Mouse (Mus musculus) megakaryocyte-erythroid progenitor cell, adult 5-6 weeks (primary cell): Measurements from ENCODE around the gene Mavs. TPM values are rescaled to one million over a fixed set of nuclear protein-coding genes. Genes with fewer than 3 reads are reported as not detected.
"Not testable (repeated sequence)": the region's sequence is repeated elsewhere in the genome, so short reads cannot be mapped to it uniquely, and the experiment has no call there.

ENCODE experiments used
- ATAC-seq: replicated peaks from 2 replicates; pipeline ENCODE4 v1.8.0; 2016; ENCODE audit warnings: mild to moderate bottlenecking, inconsistent platforms; ENCODE audit not compliant: severe bottlenecking, poor library complexity, low FRiP score, low TSS enrichment
- total RNA-seq, 2 experiments: library from RNA; stranded (forward) in 1 of 2; stranded (reverse) in 1 of 2; fragments of 200-1000, 215-1000 nt in 1 of 2; fragments of >200 nt in 1 of 2; fragmentation: Nextera tagmentation in 1 of 2; gene quantifications; 2 replicates each; pipeline ENCODE4 v1.2.3; 2014 to 2017

Mavs gene
- total RNA-seq, 2 experiments from 2014 or later: 24.8 to 28.9 TPM

DNA sequence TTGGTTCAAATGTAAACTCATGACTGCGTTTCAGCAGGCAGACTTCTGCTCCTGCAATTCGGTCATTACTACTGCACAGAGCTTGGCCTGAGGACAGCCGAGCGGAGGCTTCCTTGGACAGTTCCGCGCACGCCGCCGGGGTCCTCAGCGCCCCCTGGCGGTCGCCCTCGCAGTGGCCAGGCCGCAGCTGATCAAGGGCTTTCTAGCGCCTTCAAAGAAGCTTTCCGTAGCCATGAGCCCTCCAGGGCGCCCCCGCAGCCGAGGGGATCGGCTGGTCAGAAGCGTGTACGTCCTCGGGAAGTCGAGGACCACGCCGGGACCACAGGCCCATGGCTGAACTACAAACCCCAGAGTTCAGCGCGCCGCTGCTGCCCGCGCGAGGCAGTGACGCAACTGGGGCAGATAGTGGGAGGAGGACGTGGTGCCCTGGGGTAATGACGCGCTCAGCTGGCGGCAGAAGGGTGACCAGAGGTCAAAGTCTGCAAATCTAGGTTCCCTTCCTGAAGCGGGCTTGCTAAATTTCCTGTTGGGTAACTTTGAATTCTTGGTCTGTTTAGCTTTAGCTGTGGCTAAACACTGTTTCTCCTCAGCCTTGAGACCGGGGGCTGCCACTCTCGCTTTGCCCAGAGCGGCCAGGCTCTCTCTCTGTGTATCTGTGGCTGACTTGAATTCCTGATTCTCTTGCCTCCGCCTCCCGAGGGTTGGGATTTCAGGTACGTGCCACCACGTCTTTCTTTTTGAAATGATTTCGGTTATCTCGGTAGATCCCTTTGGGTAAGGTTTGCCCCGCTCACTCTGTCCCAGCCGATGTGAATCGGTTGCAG is 23.7 kb upstream of the Mavs start:
- peak; percentile 63 for ATAC-seq

DNA sequence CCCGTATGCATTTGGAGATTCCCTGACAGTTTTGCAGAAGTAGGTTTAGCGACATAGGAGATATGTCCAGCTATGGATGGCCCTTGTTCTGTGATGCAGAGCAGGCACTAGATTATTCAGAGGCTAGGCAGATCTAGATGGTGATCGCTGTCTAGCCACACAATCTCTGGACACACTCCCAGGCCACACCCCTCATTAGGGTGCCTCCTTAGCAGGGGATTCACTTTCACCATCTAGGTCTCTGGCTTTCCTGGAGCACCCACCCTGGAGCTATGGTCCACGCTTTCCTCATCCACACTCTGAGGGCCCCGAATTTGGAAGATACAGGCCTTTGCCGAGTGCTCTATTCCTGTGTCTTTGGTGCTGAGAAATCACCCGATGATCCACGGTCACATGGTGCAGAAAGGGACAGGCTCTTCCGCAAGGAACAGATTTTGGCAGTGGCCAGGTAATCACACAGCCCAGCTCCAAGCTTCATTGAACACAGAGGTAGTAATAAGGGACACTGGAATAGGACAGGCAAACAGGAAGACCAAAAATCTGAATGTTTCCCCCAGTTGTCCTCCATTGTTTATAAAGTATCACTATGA is 22.7 kb upstream of the Mavs start:
- ATAC-seq: no peak

DNA sequence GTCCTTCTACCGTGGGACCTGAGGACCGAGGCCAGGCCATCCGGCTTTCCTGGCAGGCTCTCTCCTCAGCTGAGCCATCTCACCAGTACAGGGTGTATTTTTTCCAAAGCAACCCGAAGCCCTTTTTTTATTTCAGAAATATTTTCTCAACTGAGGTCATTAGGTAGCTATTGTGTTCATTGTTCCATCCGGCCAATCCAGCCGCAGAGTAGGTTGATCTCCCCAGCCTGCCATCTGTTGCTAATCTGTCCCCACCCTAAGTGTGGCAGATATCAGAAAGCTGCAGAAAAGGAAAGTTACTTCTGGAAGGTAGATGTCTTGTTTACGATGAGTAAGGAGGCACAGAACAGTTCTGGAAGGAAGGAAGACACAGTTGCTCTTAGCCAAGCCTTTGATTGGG is 20.1 kb upstream of the Mavs start:
- ATAC-seq: peak; percentile 60

DNA sequence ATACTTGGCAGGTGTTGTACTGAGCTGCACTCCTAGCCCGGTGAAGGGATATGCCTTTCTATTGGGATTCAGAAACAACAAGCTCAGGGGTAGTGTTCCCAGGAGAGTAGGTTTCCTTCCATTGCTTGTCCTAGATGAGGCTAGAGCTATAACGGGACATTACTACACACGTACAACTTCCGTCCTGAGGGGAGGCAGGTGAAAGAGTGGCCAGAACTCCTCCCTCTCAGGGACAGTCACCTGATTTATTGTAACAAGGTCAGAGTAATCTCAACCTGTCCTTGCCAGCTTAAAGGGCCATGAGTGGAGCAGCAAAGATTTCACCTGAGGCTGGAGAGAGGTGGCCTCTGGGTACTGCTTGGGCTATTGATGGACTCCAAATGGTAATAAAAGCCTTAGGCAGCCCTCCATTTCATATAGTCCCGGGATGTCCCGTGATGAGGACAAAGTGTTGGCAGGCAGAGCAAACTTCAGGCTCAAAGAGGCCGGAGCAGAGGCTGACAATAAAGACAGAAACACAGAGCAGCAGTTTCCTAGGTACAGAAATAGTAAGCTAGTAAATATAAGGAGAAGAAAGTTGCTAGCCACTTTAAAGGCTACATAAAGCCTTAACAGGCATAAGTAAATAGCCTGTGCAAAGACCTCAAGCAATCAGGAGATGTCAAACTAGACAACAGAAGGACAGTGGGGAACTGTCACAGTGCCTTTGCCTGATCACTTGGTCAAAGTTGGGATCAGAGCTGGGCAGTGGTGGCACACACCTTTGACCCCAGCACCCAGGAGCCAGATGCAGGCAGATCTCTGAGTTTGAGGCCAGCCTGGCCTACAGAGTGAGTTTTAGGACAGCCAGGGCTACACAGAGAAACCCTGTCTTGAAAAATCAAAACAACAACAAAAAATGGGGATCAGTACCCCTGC is 17.7 kb upstream of the Mavs start:
- ATAC-seq: no peak

DNA sequence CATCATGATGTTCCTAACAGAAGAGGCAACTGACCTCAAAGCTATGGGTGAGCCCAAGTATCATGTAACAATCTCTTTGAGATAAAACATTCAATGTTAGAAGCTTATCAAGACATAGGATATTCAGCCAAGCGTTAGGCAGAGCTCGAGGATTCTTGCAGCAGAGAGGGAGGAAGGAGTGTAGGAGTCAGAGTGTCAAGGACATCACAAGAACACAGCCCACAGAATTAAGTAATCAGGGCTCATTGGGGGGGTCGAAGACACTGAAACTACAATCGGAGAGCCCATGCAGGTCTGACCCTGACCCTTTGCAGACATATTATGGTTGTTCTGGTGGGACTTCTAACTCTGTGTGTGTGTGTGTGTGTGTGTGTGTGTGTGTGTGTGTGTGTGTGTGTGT is 13.8 kb upstream of the Mavs start:
- no peak for ATAC-seq

DNA sequence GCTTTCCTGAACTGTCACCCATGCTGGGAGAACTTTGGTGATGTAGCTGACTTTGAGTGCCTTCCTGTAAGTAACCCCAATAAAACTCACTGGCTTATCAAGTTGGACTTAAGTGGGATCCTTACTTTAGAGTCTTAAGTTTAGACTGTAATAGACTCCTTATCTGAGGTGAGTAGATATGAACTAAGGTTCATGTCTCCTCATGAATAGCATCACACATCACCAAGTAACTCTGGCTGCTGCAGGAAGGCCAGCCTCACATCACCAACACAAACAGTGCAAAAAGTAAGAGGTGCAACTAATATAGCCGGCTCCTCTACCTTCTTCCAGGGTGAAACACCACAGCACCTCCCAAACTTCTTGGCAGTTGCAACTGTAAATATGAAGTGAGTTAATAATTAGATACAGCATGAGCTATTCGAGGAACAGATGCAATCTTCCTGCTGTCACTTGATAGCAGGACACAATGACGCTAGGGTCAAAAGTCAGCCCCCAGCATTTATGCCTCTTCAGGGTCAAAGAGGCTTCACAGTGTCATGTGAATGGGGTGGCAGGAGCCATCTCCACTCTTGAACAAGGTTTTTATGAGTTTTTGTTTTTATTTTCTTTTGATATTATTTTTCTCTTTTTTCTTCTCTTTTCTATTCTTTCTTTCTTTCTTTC is 11.9 kb upstream of the Mavs start:
- ATAC-seq: no peak

DNA sequence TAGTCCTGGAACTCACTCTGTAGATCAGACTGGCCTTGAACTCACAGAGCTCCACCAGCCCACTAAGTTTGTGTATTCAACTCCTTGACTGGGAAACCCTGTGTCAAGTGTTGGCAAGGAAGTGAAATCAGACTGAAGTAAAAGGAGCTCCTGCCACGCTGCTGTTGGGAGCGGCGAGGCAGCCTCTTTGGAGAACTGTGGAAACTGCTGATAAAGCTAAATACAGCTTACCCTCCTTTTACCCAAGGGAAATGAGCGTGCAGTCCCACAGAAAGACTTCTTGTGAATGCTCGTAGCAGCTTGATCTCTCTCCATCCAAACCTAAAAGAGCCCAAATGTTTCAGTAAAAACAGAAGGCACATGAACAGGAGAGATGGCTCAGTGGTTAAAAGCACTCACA is 11.3 kb upstream of the Mavs start:
- ATAC-seq: peak; percentile 46

DNA sequence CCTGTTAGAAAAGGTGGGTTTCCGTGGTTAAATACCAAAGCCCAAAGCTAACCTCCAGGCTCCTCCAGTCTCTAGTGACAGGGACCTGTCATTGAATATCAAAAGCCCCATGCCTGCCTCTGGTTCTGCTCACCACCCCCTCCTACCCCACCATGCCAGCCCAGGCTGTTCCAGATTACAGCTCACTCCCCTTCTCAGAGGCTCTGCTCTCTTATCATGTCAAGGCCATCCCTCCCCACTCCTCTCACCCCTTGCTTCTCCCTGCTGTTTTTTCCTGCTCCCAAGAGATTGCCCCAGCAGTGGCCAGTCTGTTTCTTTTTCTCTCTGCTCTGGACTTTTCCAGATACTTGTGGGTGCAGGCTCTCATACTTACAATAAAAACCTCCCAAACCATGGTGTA is 10.3 kb upstream of the Mavs start:
- peak; percentile 98 for ATAC-seq

DNA sequence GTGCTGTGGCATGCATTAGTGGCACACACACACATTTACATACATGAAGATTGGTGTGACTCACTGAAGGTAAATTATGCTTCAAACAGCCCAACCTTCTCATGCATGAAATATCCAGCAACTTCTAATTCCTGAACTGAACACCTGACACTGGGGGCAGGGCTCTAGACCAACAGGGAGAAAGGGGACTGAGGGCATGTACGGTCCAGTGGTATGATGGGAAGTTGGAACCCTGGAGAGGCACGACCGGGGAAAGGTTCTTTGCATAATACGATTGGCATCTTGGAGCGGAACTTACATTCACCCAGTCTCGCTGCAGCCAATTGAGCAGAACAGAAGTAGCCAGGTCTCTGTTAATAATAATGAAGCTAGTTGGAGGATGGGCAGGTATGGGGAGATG is 8.7 kb upstream of the Mavs start:
- ATAC-seq: no peak

DNA sequence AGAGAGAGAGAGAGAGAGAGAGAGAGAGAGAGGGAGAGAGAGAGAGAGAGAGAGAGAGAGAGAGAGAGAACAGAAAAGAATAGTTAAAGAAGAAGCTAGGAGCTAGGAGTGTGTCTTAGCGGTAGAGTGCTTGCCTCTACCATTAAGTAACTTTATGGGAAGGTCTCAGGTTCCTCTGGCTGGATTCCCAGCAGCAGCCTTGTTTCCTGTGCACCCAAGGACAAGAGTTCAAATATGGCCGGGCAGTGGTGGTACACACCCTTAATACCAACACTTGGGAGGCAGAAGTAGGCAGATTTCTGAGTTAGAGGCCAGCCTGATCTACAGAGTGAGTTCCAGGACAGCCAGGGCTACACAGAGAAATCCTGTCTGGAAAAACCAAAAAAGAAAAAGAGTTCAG is 7.2 kb upstream of the Mavs start:
- not testable (repeated sequence) for ATAC-seq

DNA sequence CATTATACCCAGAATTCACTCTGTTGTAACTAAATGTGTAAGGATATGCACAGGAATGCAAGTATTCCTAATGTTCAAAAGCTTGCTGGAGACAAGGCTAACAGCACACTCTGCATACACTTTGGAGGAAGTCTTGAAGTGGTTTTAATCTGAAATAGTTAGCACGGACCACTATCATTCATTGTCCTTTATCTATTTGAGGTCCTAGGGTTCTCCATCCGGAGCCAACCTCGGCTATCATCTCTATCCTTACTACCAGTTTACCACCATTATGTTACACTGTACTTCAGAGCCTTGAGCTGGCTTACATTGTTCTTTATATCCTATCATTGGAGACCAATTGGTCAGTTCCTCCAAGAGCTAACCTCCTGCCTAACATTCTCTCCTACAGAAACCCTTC is 6.6 kb upstream of the Mavs start:
- no peak for ATAC-seq

DNA sequence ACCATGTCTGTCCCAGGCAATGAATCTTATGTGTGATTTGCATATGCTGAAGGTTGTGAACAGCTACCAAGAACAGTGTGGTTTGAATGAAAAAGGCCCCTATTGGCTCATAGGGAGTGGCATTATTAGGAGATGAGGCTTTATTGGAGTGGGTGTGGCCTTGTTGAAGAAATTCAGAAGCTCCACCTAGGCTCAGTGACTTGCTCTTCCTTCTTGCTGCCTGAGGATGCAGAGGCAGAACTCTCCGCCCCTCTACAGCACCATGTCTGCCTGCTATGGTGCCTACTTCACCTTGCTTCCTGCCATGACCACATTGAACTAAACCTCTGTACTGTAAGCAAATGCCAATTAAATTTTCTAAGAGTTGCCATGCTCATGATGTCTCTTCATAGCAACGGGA is 1.3 kb upstream of the Mavs start:
- ATAC-seq: peak; percentile 44

DNA sequence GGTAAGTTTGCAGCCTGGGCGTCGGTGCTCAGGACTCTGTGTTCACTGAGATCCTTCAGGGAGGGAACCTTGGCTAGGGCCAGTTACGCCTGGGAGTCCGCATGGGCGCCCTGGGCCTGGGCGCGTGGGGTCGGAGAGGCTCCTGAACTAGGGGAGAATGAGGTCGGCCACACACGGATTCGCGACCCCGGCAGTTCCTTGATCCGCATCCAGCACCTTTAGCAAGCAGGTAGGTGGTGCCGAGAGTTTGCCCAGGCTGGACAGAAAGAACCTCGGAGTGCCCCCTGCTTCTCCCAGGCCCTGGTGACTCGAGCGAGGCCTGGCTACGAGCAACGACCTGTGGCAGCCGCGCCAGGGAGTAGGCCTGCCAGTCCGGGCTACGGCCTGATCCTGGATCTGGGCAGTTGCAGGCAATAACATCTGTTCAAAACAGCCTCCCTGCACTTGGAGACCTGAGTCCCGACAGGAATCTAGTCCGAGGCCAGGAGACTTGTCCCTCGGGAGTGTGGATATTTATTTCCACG is 326 bp downstream of the Mavs start:
- ATAC-seq: peak; percentile 52

DNA sequence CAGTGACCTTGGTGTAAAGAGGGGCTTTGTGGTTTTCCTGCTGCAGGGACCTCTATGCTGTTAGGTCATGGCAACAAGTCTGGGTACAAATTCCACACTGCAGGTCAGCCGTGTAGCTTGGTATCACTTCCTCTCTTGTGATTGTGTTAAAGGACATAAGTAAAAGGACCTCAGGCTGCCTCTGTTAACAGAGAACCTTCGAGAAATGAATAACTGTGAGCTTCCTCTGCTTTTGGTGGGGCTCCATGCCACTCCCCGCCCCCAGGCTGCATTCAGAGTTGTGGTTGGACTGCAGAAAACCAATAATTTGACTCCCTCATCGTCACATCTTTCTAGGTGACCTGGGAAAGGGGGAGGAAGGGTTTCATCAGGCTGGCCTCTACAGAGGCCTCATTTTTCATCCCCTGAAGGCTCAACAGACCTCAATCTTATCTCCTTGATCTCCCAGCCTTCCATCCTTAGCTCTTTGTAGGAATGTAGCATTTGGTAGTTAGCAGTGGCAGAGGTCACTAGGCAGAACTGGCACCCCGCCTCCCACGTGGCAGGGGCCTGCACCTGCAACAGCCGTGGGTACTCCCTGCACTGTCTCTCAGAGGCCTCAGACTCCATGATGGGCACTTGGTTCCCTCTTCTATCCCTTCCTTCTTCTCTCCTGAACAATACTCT is 1.2 kb downstream of the Mavs start:
- peak; percentile 25 for ATAC-seq

DNA sequence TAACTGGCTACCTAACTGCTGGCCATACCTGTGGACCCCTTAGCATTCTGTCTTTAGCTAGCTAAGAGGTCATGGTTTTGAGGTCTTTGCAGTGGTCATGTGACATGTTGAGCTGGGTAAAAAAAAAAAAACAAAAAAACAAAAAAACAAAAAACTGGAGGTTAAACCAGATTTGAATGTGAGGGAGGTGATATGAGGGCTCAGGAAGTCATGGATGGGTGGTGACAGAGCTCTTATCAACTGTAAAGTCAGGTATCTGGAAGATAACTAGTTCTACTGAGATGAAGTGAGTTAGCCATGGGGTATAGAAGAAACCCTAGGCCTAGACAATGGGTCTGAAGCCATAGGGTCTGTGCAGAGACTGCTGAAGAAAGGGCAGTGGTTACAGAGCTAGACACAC is 8.3 kb downstream of the Mavs start:
- ATAC-seq: no peak

DNA sequence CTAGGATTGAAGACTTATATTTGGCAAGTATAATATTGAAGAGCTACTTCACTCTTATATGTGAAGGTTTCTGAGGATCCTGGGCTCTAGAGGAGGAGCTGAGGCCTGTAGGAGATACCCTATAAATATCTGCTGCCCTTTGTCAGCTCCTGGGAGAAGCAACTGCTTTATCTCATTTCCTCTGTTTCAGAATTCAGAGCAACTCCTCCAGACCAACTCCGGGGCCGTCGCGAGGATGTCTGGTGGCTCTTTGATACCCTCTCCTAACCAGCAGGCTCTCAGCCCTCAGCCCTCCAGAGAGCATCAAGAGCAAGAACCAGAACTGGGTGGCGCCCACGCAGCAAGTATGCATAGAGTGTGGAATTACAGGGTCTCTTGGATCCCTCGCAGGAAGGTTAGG is 9.1 kb downstream of the Mavs start:
- ATAC-seq: peak; percentile 80

DNA sequence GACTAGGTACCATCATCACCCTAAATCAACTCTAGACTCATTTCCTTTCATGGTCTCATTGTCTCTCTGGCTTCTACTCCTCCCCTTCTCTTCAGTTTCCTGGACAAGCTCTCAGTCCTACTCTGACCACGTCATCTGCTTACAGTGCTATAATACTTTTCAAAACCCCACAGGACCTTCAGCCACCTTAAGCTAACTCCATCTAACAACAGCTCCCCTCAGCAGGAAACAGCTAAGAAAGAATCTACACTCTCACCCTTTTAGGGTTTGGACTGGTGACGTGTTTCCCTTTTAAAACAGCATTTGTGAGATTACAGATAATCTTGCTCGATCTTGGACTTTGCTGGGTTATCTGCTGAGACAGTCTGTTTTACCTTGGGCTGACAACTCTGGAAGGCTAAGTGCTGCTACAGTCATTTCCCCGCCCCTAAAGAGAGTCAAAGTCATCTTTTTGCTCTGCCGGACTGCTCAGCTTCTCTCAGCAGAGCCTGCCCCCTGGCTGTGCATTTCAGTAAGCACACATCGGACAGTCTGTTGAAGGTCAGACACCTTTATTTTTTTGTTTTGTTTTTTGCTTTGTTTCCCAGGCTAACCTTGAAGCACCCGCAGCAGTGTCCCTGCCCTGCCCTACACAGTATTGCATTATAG is 19.9 kb downstream of the Mavs start:
- peak; percentile 85 for ATAC-seq

DNA sequence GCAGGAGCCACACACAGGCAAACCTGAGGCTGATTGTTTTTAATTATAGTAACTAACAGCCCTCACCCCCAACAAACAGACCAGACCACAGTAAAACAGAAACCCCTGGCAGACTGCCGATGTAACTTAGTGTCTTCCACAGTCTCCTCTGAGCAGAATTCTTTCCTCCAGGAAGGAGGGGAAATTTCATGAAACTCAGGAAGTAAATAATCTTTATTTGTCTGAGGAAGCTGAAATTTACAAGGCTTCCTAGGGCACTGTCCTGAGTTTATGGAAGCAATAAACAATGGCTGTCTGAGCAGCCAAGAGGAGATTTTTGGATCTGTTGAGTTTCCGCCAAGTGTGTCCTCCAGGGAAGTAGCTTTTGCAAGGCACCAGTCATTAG is 20.5 kb downstream of the Mavs start:
- ATAC-seq: no peak; the same call in 1 of the 2 replicates

DNA sequence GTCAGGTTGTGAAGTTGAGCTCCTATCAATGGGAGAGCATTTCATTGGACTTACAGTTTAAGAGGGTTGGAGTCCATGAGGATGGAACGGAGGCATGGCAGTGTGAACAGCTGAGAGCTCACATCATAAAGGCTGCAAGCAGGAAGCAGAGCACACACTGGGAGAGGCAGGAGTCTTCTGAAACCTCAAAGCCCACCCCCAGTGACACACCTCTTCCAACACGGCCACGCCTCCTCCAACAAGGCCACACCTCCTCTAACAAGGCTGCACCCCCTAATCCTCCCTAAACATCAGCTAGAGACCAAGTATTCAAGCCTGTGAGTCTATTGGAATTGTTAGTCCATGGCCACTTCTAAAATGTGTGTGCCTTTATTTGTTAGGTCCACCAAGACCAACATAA is 21.9 kb downstream of the Mavs start:
- ATAC-seq: no peak
